Mouse (Mus musculus) thymus, adult 2 months (tissue): ENCODE data around the gene 4930590J08Rik.
"Not testable (repeated sequence)": the region's sequence is repeated elsewhere in the genome, so short reads cannot be mapped to it uniquely, and the experiment has no call there.

Experiments used
- CTCF ChIP-seq: fragments of 200-500 bp; IDR thresholded peaks from 2 replicates; pipeline ENCODE4 v1.5.1; 2012; ENCODE audit warnings: mild to moderate bottlenecking, control low read depth, low read length, moderate library complexity, borderline replicate concordance; ENCODE audit not compliant: control insufficient read depth, poor library complexity, insufficient read depth; ENCODE audit errors: extremely low read depth
- POLR2A ChIP-seq: fragments of 200-500 bp; IDR thresholded peaks from 2 replicates; pipeline ENCODE4 v1.6.1; 2012; ENCODE audit warnings: mild to moderate bottlenecking, low read length, control low read depth, moderate library complexity; ENCODE audit not compliant: control insufficient read depth, poor library complexity, insufficient read depth; ENCODE audit errors: extremely low read depth

- TF ChIP-seq CTCF, POLR2A: not testable (repeated sequence)
Observed at GRCm38 (mm10) chr6:91902509-91902908, at the start of gene 4930590J08Rik.
